ENCODE assay signal across 9 mouse cellular contexts in genomic region chr8:112061372-112061771, GRCm38 (mm10). TPM values are rescaled to one million over a fixed set of nuclear protein-coding genes. Genes with fewer than 3 reads are reported as not detected.
A peak's percentile ranks its signal among the peaks of the same experiment; 100 is the strongest.
DNase-seq lines count a peak whose midpoint lies in the region; ATAC-seq and TF ChIP-seq lines count a peak whose summit lies in the region.
"Had no signal": no experiment of that assay in that cellular context is flagged by ENCODE, and none has a peak within 500 bp of the region (broad histone marks: within the 10 kb centered on the region; RNA-seq: fewer than 3 reads in every experiment).

No protein-coding gene starts in this region.

- H3K36me3 ChIP-seq in forebrain, embryonic 11.5 days (ENCODE audit: control insufficient read depth, insufficient read depth, low read length), result no peaks in the 10 kb centered on the region
- H3K36me3 ChIP-seq in forebrain, embryonic 12.5 days (replicated peaks), result no peaks in the 10 kb centered on the region
- H3K36me3 ChIP-seq in liver, embryonic 14.5 days (replicated peaks; ENCODE audit: control insufficient read depth, insufficient read depth, low read depth), result no peaks in the 10 kb centered on the region
- no peaks in the 10 kb centered on the region for H3K36me3 ChIP-seq in MEL (ENCODE audit: control insufficient read depth in 1 of 2, insufficient read depth in 2 of 2, low read length in 2 of 2)

- WGBS in forebrain, embryonic 11.5 days, result 40% methylated on average over 4 of the region's 4 CpGs
- WGBS in forebrain, embryonic 12.5 days, result 38% methylated on average over 4 of the region's 4 CpGs
- 31% methylated on average over 4 of the region's 4 CpGs for WGBS in liver, embryonic 14.5 days (ENCODE audit: insufficient replicate concordance)

- no peak overlapping the region for H3K4me3 ChIP-seq in forebrain, embryonic 11.5 days (ENCODE audit: low read depth, low read length)
- no peak overlapping the region for H3K4me3 ChIP-seq in forebrain, embryonic 12.5 days (replicated peaks)
- no peak overlapping the region for H3K4me3 ChIP-seq in liver, embryonic 14.5 days (ENCODE audit: insufficient read depth in 1 of 2, low read depth in 2 of 2, low read length in 2 of 2)
- no peak overlapping the region for H3K4me3 ChIP-seq in MEL (ENCODE audit: control insufficient read depth in 1 of 2, insufficient read depth in 1 of 2, low read depth in 2 of 2, low read length in 2 of 2)
- H3K4me3 ChIP-seq in cortical plate, adult 2 months (ENCODE audit: insufficient read depth, low read length), result no peak overlapping the region
- H3K4me3 ChIP-seq: myocyte had no signal

- no peak for TF ChIP-seq EP300 in liver, embryonic 14.5 days (IDR thresholded peaks at IDR 0.05; ENCODE audit: low read depth)
- no peak for TF ChIP-seq EP300 in MEL (IDR thresholded peaks at IDR 0.05; ENCODE audit: low read depth in 1 of 2, low read length in 2 of 2)

- peak; percentile 41; the same call in 1 of the 2 replicates for TF ChIP-seq CTCF in liver, embryonic 14.5 days (IDR thresholded peaks at IDR 0.05; ENCODE audit: low read depth)
- peak in 2 of 3 experiments; percentile 68 to 88; a peak in 4 of 6 replicates for TF ChIP-seq CTCF in MEL (IDR thresholded peaks at IDR 0.05 in 2 of 3, conservative IDR thresholded peaks at IDR 0.05 in 1 of 3; ENCODE audit: control insufficient read depth in 1 of 3, insufficient read depth in 1 of 3, low read depth in 2 of 3, low read length in 3 of 3, poor library complexity in 1 of 3, severe bottlenecking in 1 of 3)
- TF ChIP-seq CTCF in cortical plate, adult 2 months (IDR thresholded peaks at IDR 0.05; ENCODE audit: extremely low read depth, insufficient read depth, low read length), result peak; percentile 51

- no peak for DNase-seq in forebrain, embryonic 11.5 days (ENCODE audit: low spot score)
- DNase-seq in liver, embryonic 14.5 days (ENCODE audit: low read depth in 3 of 3, low spot score in 3 of 3), result peak in 2 of 3 experiments; percentile 6 to 10
- DNase-seq in liver (no peak), MEL (ENCODE audit: low read depth, low spot score) (peak; percentile 71)
- DNase-seq in layer of hippocampus, adult 9-10 months (ENCODE audit: low spot score), result peak; percentile 80
- DNase-seq in thymus, postnatal 4 days, result peak; percentile 15

- no peak overlapping the region for H3K4me2 ChIP-seq in forebrain, embryonic 11.5 days (ENCODE audit: low read depth, low read length, severe bottlenecking)
- H3K4me2 ChIP-seq in forebrain, embryonic 12.5 days, result no peak overlapping the region
- H3K4me2 ChIP-seq in liver, embryonic 14.5 days (ENCODE audit: low read depth), result no peak overlapping the region

- H3K9ac ChIP-seq in forebrain, embryonic 11.5 days (ENCODE audit: low read length), result no peak overlapping the region
- H3K9ac ChIP-seq in forebrain, embryonic 12.5 days, result no peak overlapping the region
- H3K9ac ChIP-seq in liver, embryonic 14.5 days (replicated peaks), result no peak overlapping the region
- H3K9ac ChIP-seq in MEL (ENCODE audit: control insufficient read depth, low read depth, low read length, poor library complexity, severe bottlenecking), result no peak overlapping the region

- TF ChIP-seq RAD21 in MEL (IDR thresholded peaks at IDR 0.05; ENCODE audit: low read depth, low read length), result peak; percentile 97

- H3K9me3 ChIP-seq in forebrain, embryonic 11.5 days (ENCODE audit: control insufficient read depth, low read length), result no peaks in the 10 kb centered on the region
- peaks cover 5% of the 10 kb centered on the region; the same call in 1 of the 2 replicates for H3K9me3 ChIP-seq in forebrain, embryonic 12.5 days
- H3K9me3 ChIP-seq in liver, embryonic 14.5 days (ENCODE audit: control insufficient read depth, low read length), result no peaks in the 10 kb centered on the region
- no peaks in the 10 kb centered on the region for H3K9me3 ChIP-seq in MEL (replicated peaks; ENCODE audit: insufficient read depth, low read length)

- H3K27me3 ChIP-seq in forebrain, embryonic 11.5 days (ENCODE audit: control insufficient read depth, insufficient read depth, low read length), result no peaks in the 10 kb centered on the region
- no peaks in the 10 kb centered on the region for H3K27me3 ChIP-seq in forebrain, embryonic 12.5 days
- H3K27me3 ChIP-seq in liver, embryonic 14.5 days (ENCODE audit: control insufficient read depth, insufficient read depth, low read length), result no peaks in the 10 kb centered on the region
- H3K27me3 ChIP-seq in MEL (ENCODE audit: control insufficient read depth in 1 of 2, insufficient read depth in 2 of 2, low read length in 2 of 2), result no peaks in the 10 kb centered on the region

- H3K4me1 ChIP-seq in forebrain, embryonic 11.5 days (replicated peaks; ENCODE audit: control insufficient read depth, insufficient read depth, low read length), result no peaks in the 10 kb centered on the region
- H3K4me1 ChIP-seq in forebrain, embryonic 12.5 days, result no peaks in the 10 kb centered on the region
- H3K4me1 ChIP-seq in liver, embryonic 14.5 days (replicated peaks; ENCODE audit: control insufficient read depth in 2 of 2, insufficient read depth in 2 of 2, low read length in 1 of 2), result no peaks in the 10 kb centered on the region
- H3K4me1 ChIP-seq in MEL (ENCODE audit: control insufficient read depth in 1 of 2, insufficient read depth in 2 of 2, low read length in 2 of 2), result no peaks in the 10 kb centered on the region
- H3K4me1 ChIP-seq in cortical plate, adult 2 months (ENCODE audit: control insufficient read depth, insufficient read depth, low read length), result no peaks in the 10 kb centered on the region

- H3K79me2 ChIP-seq in MEL (ENCODE audit: control insufficient read depth, insufficient read depth, low read length, poor library complexity), result no peaks in the 10 kb centered on the region

- TF ChIP-seq POLR2A in MEL (IDR thresholded peaks at IDR 0.05; ENCODE audit: control insufficient read depth in 1 of 2, insufficient read depth in 1 of 2, low read depth in 1 of 2, low read length in 2 of 2, poor library complexity in 1 of 2), result no peak
- no peak for TF ChIP-seq POLR2A in cortical plate, adult 2 months (IDR thresholded peaks at IDR 0.05; ENCODE audit: extremely low read depth, insufficient read depth, low read length)

- peak; percentile 58; the same call in 1 of the 2 replicates for ATAC-seq in forebrain, embryonic 11.5 days (replicated peaks; ENCODE audit: low FRiP score)
- no peak for ATAC-seq in forebrain, embryonic 12.5 days (ENCODE audit: low FRiP score)
- no peak for ATAC-seq in liver, embryonic 14.5 days (ENCODE audit: insufficient read depth)

- H3K27ac ChIP-seq in forebrain, embryonic 11.5 days (ENCODE audit: low read depth, low read length), result no peak overlapping the region
- H3K27ac ChIP-seq in forebrain, embryonic 12.5 days, result no peak overlapping the region
- H3K27ac ChIP-seq in liver, embryonic 14.5 days, result no peak overlapping the region
- no peak overlapping the region for H3K27ac ChIP-seq in MEL (ENCODE audit: control insufficient read depth, low read depth, low read length)
- no peak overlapping the region for H3K27ac ChIP-seq in cortical plate, adult 2 months (ENCODE audit: insufficient read depth, low read length)

TF ChIP-seq in MEL, 35 proteins besides CTCF, POLR2A, EP300 and RAD21 (continues in another document):
- TF ChIP-seq ZC3H11A (IDR thresholded peaks at IDR 0.05; ENCODE audit: low read depth, low read length) (peak; percentile 76), USF2 (IDR thresholded peaks at IDR 0.05; ENCODE audit: borderline replicate concordance in 1 of 2, insufficient read depth in 1 of 2, low read depth in 1 of 2, low read length in 2 of 2) (no peak), E2F4 (IDR thresholded peaks at IDR 0.05; ENCODE audit: borderline replicate concordance, low read depth, low read length) (no peak), ZNF384 (IDR thresholded peaks at IDR 0.05; ENCODE audit: low read depth, low read length) (no peak), SMC3 (IDR thresholded peaks at IDR 0.05; ENCODE audit: low read depth, low read length) (peak; percentile 76), KAT2A (conservative IDR thresholded peaks at IDR 0.05; ENCODE audit: low read depth, low read length) (no peak), MAX (IDR thresholded peaks at IDR 0.05; ENCODE audit: low read length) (peak; percentile 45; the same call in 1 of the 2 replicates), TCF12 (IDR thresholded peaks at IDR 0.05; ENCODE audit: low read depth, low read length) (no peak), GATA1 (IDR thresholded peaks at IDR 0.05; ENCODE audit: low read depth, low read length) (no peak)

RNA-seq across cellular contexts. Expression of gene Gm6793, which starts 46.5 kb away (rescaled TPM):
- polyA plus RNA-seq in forebrain, embryonic 11.5 days (2014; fragmentation: Nextera tagmentation; extraction: Ambion mirVana), result 0.97 and 1.0 TPM in 2 replicates
- 0.74 and 0.88 TPM in 2 replicates for polyA plus RNA-seq in forebrain, embryonic 12.5 days (2016; fragmentation: Nextera tagmentation; extraction: Ambion mirVana)
- 0.08 and 0.17 TPM in 2 replicates for polyA plus RNA-seq in liver, embryonic 14.5 days (2012; rRNA removed)
- polyA plus RNA-seq in liver, embryonic 14.5 days (2014; fragmentation: Nextera tagmentation; extraction: Ambion mirVana), result 0.33 TPM in 1 of 2 replicates, not detected in the other
- total RNA-seq in MEL (2012; rRNA removed), result 0.10 and 0.19 TPM in 2 replicates
- under 1 TPM in 1 of 2 experiments, not detected in 1; 0.46 TPM for polyA plus RNA-seq in MEL (2012; ENCODE audit: insufficient read depth in 1 of 2, insufficient read length in 2 of 2, low read depth in 1 of 2, low replicate concordance in 2 of 2, missing spikeins in 1 of 2)
- polyA plus RNA-seq in cortical plate, adult 2 months (2012; rRNA removed), result 0.06 TPM in 1 of 2 replicates, not detected in the other

RNA-seq across cellular contexts. Expression of gene Terf2ip, which starts 50.2 kb away (rescaled TPM):
- polyA plus RNA-seq in forebrain, embryonic 11.5 days (2014; fragmentation: Nextera tagmentation; extraction: Ambion mirVana), result 33.6 and 33.9 TPM in 2 replicates
- 37.0 and 38.7 TPM in 2 replicates for polyA plus RNA-seq in forebrain, embryonic 12.5 days (2016; fragmentation: Nextera tagmentation; extraction: Ambion mirVana)
- 2.9 and 3.9 TPM in 2 replicates for polyA plus RNA-seq in liver, embryonic 14.5 days (2012; rRNA removed)
- polyA plus RNA-seq in liver, embryonic 14.5 days (2014; fragmentation: Nextera tagmentation; extraction: Ambion mirVana), result 3.2 and 3.5 TPM in 2 replicates
- 10.9 and 12.5 TPM in 2 replicates for total RNA-seq in MEL (2012; rRNA removed)
- polyA plus RNA-seq in MEL (2012; ENCODE audit: insufficient read depth in 1 of 2, insufficient read length in 2 of 2, low read depth in 1 of 2, low replicate concordance in 2 of 2, missing spikeins in 1 of 2), result 10 to 100 TPM in 1 of 2 experiments, not detected in 1; 15.1 TPM
- polyA plus RNA-seq in cortical plate, adult 2 months (2012; rRNA removed), result 28.4 and 28.7 TPM in 2 replicates

RNA-seq across cellular contexts. Expression of gene Kars, which starts 50.2 kb away (rescaled TPM):
- polyA plus RNA-seq in forebrain, embryonic 11.5 days (2014; fragmentation: Nextera tagmentation; extraction: Ambion mirVana), result 261 and 263 TPM in 2 replicates
- polyA plus RNA-seq in forebrain, embryonic 12.5 days (2016; fragmentation: Nextera tagmentation; extraction: Ambion mirVana), result 210 and 225 TPM in 2 replicates
- 39.4 and 58.9 TPM in 2 replicates for polyA plus RNA-seq in liver, embryonic 14.5 days (2012; rRNA removed)
- 93.6 and 105 TPM in 2 replicates for polyA plus RNA-seq in liver, embryonic 14.5 days (2014; fragmentation: Nextera tagmentation; extraction: Ambion mirVana)
- total RNA-seq in MEL (2012; rRNA removed), result 295 and 302 TPM in 2 replicates
- 100 to 1,000 TPM; 355 to 642 TPM for polyA plus RNA-seq in MEL (2012; ENCODE audit: insufficient read depth in 1 of 2, insufficient read length in 2 of 2, low read depth in 1 of 2, low replicate concordance in 2 of 2, missing spikeins in 1 of 2)
- polyA plus RNA-seq in cortical plate, adult 2 months (2012; rRNA removed), result 64.7 and 66.6 TPM in 2 replicates

Comparison
In these comparisons a context has a peak if more than half of its experiments do, and no peak if none do; other contexts are left out.
1. DNase-seq: peak in liver, embryonic 14.5 days (2 of 3), MEL (single experiment), layer of hippocampus, adult 9-10 months (single experiment) and thymus, postnatal 4 days (single experiment); none in forebrain, embryonic 11.5 days (single experiment) and liver (single experiment).
2. Peak in every context shown above with its lines, with median percentiles within 50 percentile points of each other: CTCF ChIP-seq.